Mouse (Mus musculus): ENCODE measurements around the gene Mrps35.
A peak's percentile ranks its signal among the peaks of the same experiment; 100 is the strongest.

The Mrps35 gene

DNA sequence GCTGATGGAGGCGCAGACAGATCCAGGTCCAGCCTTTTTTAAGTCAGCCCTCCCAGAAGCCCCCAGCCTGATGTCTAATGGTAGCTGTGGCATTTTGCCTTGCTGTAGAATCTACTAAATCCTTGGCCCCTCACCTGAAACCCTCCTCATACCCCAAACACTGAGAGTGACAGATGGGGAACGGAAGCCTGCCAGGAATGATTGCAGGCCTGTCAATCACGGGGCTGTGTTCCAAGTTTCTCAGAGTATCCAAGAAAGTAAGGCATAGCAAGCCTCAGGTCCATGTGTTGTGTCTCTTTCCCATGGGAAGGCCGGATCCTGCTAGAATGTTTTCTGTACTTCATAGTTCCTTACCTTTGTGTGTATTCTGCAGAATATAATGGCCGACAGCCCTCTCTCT is 47.6 kb downstream of the Mrps35 start:
- DNase-seq: no peak

DNA sequence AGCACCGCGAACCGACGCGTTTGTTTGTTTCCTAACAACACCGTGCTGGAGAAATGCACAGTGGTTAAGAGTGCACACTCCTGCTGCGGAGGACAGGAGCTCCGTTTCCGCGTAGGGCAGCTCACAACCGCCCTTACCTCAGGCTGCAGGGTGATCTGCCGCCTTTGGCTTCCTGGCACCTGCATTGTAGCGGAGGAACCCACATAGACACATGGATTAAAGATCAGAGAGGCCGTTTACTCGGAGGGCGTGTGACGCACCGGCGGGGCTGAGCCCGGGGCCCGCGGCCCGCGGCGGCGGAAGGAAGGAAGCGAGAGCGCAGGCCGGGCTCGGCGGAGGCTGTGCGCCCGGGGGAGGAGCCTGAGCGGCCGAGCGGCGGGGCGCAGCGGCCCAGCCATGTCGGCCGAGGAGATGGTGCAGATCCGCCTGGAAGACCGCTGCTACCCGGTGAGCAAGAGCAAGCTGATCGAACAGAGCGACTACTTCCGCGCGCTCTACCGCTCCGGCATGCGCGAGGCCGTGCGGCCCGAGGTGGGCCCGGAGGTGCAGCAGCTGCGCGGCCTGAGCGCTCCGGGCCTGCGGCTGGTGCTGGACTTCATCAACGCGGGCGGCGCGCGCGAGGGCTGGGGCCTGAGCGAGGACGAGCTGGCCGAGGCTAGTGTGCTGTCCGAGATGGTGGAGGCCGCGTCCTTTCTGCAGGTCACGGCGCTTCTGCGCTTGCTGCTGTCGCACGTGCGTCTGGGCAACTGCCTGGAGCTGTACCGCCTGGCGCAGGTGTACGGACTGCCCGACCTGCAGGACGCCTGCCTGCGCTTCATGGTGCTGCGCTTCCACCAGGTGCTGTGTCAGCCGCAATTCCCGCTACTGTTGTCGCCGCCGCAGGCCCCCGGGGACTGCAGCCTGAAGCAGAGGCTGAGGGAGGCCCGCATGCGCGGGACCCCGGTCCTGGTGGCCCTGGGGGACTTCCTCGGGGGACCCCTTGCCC is 48.9 kb downstream of the Mrps35 start, which contains the start of gene Klhl42:
Gene Klhl42, plus strand, starts transcription at position 244 of the 985 bp plus-strand sequence.
- peak; percentile 60 for DNase-seq

DNA sequence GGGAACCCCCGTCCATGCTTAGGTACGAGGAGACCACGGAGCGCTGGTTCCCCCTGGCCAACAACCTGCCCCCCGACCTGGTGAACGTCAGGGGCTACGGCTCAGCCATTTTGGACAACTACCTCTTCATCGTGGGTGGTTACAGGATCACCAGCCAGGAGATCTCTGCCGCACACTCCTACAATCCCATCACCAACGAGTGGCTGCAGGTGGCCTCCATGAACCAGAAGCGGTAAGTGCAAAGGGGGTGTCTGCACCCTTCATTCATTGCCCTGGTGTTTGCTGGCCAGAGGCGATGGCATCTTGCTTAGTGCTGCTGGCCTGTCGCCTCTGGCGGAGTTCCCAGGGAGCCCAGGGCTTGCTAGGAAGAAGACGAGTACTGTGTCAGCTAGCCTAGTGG is 49.6 kb downstream of the Mrps35 start:
- DNase-seq: peak; percentile 52

DNA sequence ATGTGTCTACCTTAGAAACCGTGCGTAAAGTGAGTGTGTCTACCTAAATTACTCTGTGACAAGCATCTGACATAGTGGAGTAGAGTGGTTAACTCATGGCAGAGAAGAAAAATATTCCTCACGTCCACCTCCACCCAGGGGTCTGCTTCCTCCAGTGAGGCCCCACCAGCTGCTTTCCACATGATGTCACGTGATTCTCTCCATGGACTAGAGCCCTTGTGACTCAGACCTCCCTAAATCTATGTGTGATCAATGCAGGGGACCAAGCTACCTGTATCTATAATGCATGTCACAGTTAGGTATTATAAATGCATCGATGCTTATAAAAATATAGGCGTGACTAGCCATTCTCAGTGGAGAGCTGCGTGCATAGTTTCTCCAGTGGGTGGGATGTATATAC is 52.2 kb downstream of the Mrps35 start:
- DNase-seq: no peak

- DNase-seq: no peak
Observed at GRCm38 (mm10) chr6:147096109-147096508, 53.5 kb downstream of the Mrps35 start.

DNA sequence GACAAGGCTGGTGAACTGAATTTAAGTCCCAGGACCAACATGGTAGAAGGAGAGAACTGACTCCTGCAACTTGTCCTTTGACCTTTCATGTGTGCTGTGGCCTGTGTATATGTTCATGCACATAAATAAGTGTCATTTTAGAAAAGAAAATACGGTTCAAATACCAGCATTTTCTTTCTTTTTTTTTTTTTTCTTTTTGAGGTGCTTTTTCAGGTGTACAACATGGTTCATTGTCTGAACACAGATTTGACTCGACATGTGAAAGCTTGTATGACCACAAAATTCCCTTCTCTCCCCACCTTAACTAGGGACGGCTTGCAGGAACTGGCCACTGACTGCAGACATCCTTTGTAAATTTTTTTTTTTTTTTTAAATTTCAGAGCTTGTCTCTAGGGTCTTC is 54.4 kb downstream of the Mrps35 start:
- DNase-seq: no peak

GRCm38 (mm10) chr6:147097346-147097929 is 54.9 kb downstream of the Mrps35 start:
- no peak for DNase-seq

GRCm38 (mm10) chr6:147099458-147100277 is 57.1 kb downstream of the Mrps35 start:
- no peak for DNase-seq

DNA sequence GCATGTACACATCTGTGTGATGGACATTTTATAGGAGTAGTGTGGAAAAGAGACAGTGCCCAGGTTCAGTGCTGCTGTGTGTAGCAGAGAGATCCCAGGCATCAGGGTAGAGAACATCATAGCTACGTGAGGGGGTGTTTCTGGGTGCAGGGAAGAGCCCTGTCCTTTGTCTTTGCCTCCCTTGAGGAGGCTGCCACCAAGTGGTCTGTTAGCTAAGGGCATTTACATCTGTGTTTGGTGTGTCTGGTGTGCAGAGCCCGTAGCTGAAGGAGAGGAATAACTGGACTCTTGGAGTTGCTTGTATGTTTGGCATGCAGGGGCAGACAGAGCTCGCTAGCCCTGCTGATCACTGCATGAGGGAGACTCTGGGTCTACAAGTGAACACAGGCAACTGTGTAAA is 59.7 kb downstream of the Mrps35 start:
- DNase-seq: no peak

DNA sequence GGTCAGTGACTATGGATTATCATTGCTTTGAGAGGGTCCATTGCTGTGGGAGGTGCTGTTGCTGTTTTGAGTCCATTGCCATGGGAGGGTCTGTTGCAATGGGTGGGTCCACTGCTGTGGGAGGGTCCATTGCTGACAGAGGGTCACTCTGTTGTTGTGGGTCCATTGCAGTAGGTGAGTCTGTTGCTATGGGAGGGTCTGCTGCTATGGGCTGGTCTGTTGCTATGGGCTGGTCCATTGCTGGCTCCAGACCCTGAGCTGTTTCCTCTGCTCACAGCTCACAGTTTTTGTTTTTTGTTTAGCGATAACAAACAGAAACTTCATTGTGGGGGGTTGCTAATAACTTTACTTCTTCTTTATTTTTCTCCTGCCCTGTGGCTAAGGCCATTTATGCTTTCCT is 63.0 kb downstream of the Mrps35 start:
- DNase-seq: no peak

DNA sequence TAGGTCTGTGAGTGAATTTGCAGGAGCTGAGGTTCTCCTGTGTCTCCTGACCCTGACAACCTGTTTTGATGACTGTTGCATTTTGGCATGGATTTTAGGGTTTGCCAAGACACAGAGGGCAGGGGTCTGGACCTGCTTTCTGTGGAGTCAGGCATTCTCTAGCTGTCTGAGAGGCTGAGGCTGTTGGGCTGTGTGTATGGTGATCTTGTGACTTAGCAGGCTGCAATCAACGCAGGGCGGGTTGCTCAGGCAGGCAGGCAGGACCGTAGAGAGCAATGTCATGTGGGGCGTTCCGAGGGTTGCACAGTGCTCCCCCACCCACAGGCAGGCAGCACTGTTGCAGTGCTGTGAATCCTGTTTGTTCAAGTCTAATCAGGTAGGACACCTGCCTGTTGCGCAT is 64.2 kb downstream of the Mrps35 start:
- DNase-seq: no peak

DNA sequence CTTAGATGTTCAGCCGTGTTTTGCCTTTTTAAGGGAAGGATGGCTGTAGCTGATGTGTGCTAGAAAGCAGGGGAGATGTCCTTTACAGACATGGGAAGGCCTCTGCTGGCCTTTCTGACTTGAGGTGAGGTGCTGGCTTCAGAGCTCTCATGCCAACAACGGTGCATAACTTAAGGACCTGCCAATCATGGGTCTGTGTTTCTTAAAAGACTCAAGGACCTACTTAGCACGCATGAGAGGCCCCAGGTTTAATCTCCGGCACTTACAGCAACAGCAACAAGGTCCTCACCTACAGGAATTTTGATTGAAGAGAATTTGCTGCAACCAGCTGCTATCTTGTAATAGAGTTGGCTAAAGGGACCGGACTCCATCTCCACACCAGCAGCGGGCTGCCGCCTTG is 66.7 kb downstream of the Mrps35 start:
- DNase-seq: no peak

GRCm38 (mm10) chr6:147116579-147116978 is 74.0 kb downstream of the Mrps35 start:
- DNase-seq: peak; percentile 42

DNA sequence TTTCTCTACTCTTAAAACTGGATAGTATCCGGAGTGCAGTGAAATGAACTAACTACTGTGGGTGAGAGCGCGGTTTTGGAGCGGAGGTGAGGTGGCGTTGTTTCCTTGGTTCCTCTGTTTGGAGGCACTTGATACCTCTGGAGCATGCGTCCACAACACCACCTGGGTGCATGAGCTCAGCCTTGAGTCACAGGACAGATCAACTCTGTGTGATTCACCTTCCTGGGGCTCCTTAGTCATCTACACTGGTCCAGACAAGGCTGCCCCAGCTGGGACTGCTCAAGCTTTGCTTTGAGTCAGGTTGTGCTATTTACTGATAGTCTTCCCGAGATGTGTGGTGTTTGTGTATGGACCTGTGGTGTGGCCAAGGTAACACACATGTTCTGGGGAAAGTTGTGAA is 75.2 kb downstream of the Mrps35 start:
- no peak for DNase-seq

GRCm38 (mm10) chr6:147118190-147118589 is 75.6 kb downstream of the Mrps35 start:
- no peak for DNase-seq

DNA sequence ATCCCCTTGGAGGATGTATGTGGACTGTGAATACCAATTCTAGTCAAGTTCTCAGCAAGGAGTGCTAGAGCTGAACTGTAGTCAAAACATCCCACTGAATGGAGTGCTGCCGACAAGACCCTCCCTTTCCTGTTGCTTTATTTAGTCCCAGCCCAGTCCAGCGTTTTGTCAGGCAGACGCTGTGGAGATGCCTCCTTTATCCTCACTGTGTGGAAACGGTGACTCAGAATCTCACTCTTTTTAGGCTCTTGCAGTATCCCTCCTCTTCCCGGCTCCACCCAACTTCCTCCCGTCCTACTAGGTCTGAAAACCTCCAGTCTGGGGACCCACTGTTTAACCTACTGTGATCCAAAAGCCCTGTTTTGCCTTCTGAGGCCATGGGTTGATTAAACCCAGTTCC is 78.8 kb downstream of the Mrps35 start:
- no peak for DNase-seq

Data from layer of hippocampus, adult 9-11 months (tissue).